Mouse (Mus musculus) kidney, embryonic 15.5 days (tissue): ENCODE measurements around the gene Nop9. TPM values are rescaled to one million over a fixed set of nuclear protein-coding genes. Genes with fewer than 3 reads are reported as not detected.

ENCODE experiments used
- ATAC-seq: fragments of 200-750 bp; cut with Nextera tagmentation; replicated peaks from 2 replicates; pipeline ENCODE4 v1.8.0; 2017; ENCODE audit warnings: moderate TSS enrichment; ENCODE audit not compliant: low FRiP score
- H3K27ac ChIP-seq: fragments of 300-500 bp; sonication (generic); 2 replicates; pipeline ENCODE4 v1.5.1; 2015; ENCODE audit warnings: mild to moderate bottlenecking, inconsistent platforms
- H3K27me3 ChIP-seq: fragments of 300-500 bp; sonication (generic); 2 replicates; pipeline ENCODE4 v1.6.1; 2015; ENCODE audit warnings: inconsistent platforms
- H3K36me3 ChIP-seq: fragments of 300-500 bp; sonication (generic); 2 replicates; pipeline ENCODE4 v1.6.1; 2015; ENCODE audit warnings: inconsistent platforms
- H3K4me1 ChIP-seq: fragments of 300-500 bp; sonication (generic); 2 replicates; pipeline ENCODE4 v1.6.1; 2015; ENCODE audit warnings: inconsistent platforms
- H3K4me2 ChIP-seq: fragments of 300-500 bp; sonication (generic); 2 replicates; pipeline ENCODE4 v1.6.1; 2015; ENCODE audit warnings: moderate library complexity, mild to moderate bottlenecking, inconsistent platforms
- H3K4me3 ChIP-seq: fragments of 300-500 bp; sonication (generic); replicated peaks from 2 replicates; pipeline ENCODE4 v1.5.1; 2015; ENCODE audit warnings: mild to moderate bottlenecking, inconsistent platforms
- H3K9ac ChIP-seq: fragments of 300-500 bp; sonication (generic); 2 replicates; pipeline ENCODE4 v1.6.1; 2015; ENCODE audit warnings: mild to moderate bottlenecking, inconsistent platforms
- H3K9me3 ChIP-seq: fragments of 300-500 bp; sonication (generic); replicated peaks from 2 replicates; pipeline ENCODE4 v1.6.1; 2016; ENCODE audit warnings: inconsistent platforms
- WGBS: fragments of 180-500 bp; shearing (Covaris S2); methylation state at CpG from one replicate; pipeline ENCODE4 v1.1.7; 2015; ENCODE audit warnings: mixed read lengths; 5-methylcytosine and 5-hydroxymethylcytosine counted together
- polyA plus RNA-seq: library from polyadenylated mRNA; unstranded; fragments of >200 nt; fragmentation: Nextera tagmentation; extraction: Ambion mirVana; gene quantifications from 2 replicates; pipeline ENCODE4 v1.2.1, GENCODE M21; 2015

Gene Nop9
- 38.6 and 43.4 TPM in 2 replicates for polyA plus RNA-seq

DNA sequence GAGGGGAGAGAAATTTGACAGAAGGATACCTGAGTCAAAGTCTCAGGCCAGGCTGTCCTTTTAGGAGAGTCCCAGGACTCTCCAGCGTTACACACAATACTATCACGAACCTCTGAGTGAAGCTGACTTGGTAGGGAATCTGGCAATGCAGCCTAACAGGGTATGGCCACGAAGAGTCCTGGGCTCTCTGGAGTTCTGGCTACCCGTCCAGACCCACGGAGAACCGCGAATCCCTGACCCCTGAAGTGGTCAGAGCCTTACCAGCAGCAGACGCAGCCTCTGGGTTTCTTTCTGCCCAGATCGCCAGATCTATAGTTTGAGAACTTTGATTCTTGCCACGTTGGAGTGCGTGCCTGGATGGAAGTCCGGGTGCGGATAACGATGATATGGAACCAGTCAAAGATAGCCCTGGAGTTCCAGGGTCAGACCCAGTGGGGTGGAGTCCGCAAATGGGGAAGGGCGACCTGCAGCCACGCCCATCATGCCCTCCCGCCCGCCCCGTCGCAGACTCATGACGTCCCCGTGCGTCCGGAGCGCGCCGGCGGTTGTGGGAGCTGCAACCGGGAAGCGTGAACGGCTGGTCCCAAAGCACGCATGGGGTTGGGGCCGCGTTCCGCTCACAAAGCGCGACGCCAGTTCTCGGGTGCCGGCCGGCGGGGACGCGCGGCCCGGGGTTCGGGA is at the start of gene Nop9, which contains the start of gene Dhrs1:
Gene Nop9, plus strand, starts transcription at position 514 of the 681 bp plus-strand sequence.
Gene Dhrs1, minus strand, starts transcription at position 511 of the 681 bp plus-strand sequence.
- H3K4me2 ChIP-seq = peak within 1 kb of the TSS; percentile 96
- peaks cover 57% of the 10 kb centered on the region for H3K36me3 ChIP-seq
- peak; percentile 88 for ATAC-seq
- 1% methylated on average over 48 of the region's 48 CpGs for WGBS
- no peaks in the 10 kb centered on the region for H3K27me3 ChIP-seq
- H3K4me3 ChIP-seq = peak within 1 kb of the TSS; percentile 75
- no peaks in the 10 kb centered on the region for H3K9me3 ChIP-seq
- peak within 1 kb of the TSS; percentile 84 for H3K9ac ChIP-seq
- H3K27ac ChIP-seq = peak within 1 kb of the TSS; percentile 48
- peaks cover 36% of the 10 kb centered on the region for H3K4me1 ChIP-seq

DNA sequence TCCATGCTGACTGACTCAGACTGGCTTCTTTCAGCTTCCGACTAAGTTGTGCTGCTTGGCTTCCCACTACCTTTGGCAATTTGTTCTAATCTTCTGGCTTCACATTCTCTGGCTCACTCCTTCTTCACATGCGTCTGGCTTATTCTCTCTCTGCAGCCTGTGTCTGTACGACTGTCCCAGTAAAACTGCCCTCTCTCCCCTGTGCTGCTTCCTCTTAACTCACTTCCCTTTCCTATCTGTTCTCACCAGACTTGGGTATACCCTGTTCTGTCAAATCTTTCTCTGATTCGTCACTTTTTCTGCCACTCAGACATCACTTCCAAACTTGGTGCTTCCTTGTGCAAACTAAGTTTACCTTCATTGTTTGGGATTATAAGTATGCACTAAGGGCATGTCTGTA is 48.3 kb upstream of the Nop9 start:
- Histone ChIP-seq H3K4me1 (peaks cover 14% of the 10 kb centered on the region; the same call in 1 of the 2 replicates), H3K36me3 (no peaks in the 10 kb centered on the region), H3K9ac (no peak overlapping the region), H3K4me3 (no peak overlapping the region), H3K27ac (no peak overlapping the region), H3K4me2 (no peak overlapping the region), H3K9me3 (no peaks in the 10 kb centered on the region), H3K27me3 (no peaks in the 10 kb centered on the region)
- 83% methylated on average over 4 of the region's 4 CpGs for WGBS
- ATAC-seq = no peak

- Histone ChIP-seq H3K27ac (no peak overlapping the region), H3K4me1 (peaks cover 14% of the 10 kb centered on the region; the same call in 1 of the 2 replicates), H3K4me3 (no peak overlapping the region), H3K4me2 (no peak overlapping the region), H3K27me3 (no peaks in the 10 kb centered on the region), H3K9ac (no peak overlapping the region), H3K36me3 (no peaks in the 10 kb centered on the region), H3K9me3 (no peaks in the 10 kb centered on the region)
- 37% methylated on average over 9 of the region's 9 CpGs for WGBS
- ATAC-seq = peak; percentile 67; the same call in 1 of the 2 replicates
Measured at GRCm38 (mm10) chr14:55701131-55701530, 44.4 kb upstream of the Nop9 start.

DNA sequence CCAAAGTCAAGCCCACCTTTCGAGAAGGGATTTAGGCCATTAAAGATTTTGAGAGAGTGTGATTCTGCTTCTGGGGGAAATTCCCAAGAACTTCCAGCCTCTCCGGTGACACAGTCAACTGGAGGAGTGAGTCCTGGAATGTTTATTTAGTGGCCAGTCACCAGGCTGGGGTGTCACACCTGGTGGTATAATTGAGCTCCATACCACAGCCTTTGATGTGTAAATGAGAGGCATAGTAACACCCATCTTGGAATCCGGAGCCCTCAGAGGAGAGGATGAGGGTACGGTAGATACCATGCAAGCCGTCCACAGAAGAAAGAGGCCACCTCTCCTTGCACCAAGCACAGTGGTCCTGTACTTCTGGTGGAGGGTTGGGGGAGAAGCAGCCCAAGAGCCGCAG is 42.7 kb upstream of the Nop9 start:
- Histone ChIP-seq H3K4me3 (no peak overlapping the region), H3K27me3 (no peaks in the 10 kb centered on the region), H3K4me2 (no peak overlapping the region), H3K36me3 (no peaks in the 10 kb centered on the region), H3K27ac (no peak overlapping the region), H3K9me3 (no peaks in the 10 kb centered on the region), H3K4me1 (peaks cover 14% of the 10 kb centered on the region; the same call in 1 of the 2 replicates), H3K9ac (no peak overlapping the region)
- 41% methylated on average over 6 of the region's 6 CpGs for WGBS
- no peak for ATAC-seq

GRCm38 (mm10) chr14:55706051-55706600 is 39.4 kb upstream of the Nop9 start:
- no peak for ATAC-seq
- Histone ChIP-seq H3K4me3 (no peak overlapping the region), H3K27me3 (no peaks in the 10 kb centered on the region), H3K27ac (no peak overlapping the region), H3K4me1 (peaks cover 2% of the 10 kb centered on the region; the same call in 1 of the 2 replicates), H3K9ac (no peak overlapping the region), H3K4me2 (no peak overlapping the region), H3K36me3 (no peaks in the 10 kb centered on the region), H3K9me3 (no peaks in the 10 kb centered on the region)
- WGBS = 87% methylated on average over 8 of the region's 8 CpGs

DNA sequence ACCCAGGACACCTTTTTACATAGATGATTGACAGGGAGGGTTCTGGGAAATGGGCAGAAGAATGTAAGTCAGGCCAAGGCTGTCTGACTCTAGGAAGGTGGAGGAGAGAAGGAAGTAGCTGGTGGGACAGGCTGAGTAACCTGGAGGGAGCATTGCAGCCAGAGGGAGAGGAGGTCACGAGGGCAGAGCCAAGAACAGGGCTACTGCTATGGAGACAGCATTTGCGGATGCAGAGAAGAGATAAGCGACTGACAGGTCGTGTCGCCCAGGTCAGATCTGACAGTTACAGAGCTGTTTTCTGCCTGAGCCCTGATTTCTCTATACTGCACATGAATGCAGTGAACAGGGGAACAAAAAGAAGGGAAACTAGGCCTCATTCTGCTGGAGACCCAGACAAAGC is 38.1 kb upstream of the Nop9 start:
- Histone ChIP-seq H3K9me3 (no peaks in the 10 kb centered on the region), H3K27ac (no peak overlapping the region), H3K4me1 (no peaks in the 10 kb centered on the region), H3K27me3 (peaks cover 6% of the 10 kb centered on the region), H3K36me3 (no peaks in the 10 kb centered on the region), H3K4me2 (no peak overlapping the region), H3K9ac (no peak overlapping the region), H3K4me3 (no peak overlapping the region)
- no peak for ATAC-seq
- WGBS = 85% methylated on average over 5 of the region's 5 CpGs

- Histone ChIP-seq H3K9ac (no peak overlapping the region), H3K9me3 (no peaks in the 10 kb centered on the region), H3K27ac (no peak overlapping the region), H3K4me2 (no peak overlapping the region), H3K27me3 (peaks cover 16% of the 10 kb centered on the region), H3K4me1 (peaks cover 12% of the 10 kb centered on the region), H3K4me3 (no peak overlapping the region), H3K36me3 (no peaks in the 10 kb centered on the region)
- 88% methylated on average over 4 of the region's 4 CpGs for WGBS
- ATAC-seq = no peak
Measured at GRCm38 (mm10) chr14:55709509-55709908, 36.0 kb upstream of the Nop9 start.

DNA sequence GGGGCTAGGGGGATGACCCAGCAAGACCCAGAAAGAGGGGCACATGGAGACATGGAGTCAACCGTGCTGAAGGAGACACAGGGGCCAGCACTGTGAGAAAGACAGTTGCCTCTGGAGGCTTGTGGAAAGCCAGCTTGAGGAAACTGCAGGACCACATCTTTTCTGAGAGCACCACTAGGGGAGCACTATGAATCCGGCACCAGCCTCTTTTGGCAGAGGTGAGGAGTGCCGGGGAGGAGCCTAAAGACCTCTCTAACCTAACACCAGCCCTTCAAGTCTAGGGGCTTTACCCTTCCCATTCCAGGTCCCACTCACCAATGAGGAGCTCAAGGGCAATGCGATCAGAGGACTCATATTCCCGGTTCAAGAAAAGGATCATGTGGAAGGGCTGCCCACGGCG is 33.7 kb upstream of the Nop9 start:
- Histone ChIP-seq H3K9ac (no peak overlapping the region), H3K4me3 (no peak overlapping the region), H3K4me1 (peaks cover 16% of the 10 kb centered on the region), H3K36me3 (peaks cover 7% of the 10 kb centered on the region), H3K9me3 (no peaks in the 10 kb centered on the region), H3K27ac (no peak overlapping the region), H3K4me2 (no peak overlapping the region), H3K27me3 (peaks cover 16% of the 10 kb centered on the region)
- no peak for ATAC-seq
- 78% methylated on average over 7 of the region's 7 CpGs for WGBS

DNA sequence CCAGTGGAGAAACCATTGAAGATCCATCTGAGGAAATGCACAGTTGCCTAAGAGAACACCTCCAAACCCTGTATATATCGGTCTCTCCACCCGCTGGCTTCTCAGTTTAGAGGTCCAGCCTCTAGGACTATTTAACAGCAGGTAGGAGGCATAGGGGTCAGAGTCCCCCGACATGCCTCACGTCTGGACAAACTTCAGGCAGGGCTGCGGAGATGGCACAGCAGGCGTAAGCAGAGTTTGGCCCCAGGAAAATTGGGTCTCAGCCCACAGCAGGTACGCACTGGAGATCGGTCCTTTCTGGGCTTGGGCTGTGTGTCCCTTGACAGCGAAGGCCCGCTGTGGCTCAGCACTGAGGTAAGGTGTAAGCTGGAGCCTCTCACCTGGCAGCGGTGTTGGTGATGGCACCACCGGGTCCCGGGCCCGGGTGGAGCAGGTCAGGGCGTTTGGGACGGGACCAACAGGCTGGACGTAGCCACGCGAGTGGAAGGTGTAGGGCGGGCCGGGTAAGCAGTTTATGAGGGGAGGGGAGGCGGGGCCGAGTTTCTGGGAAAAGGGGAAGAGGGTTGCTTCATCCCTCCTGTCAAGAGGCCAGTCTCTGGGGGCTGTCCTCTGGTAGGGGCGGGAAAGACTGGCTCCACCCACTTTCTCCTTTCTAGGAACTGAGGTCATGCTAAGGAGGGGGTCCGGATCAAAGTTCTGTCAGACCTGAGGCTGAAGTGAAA is 32.3 kb upstream of the Nop9 start:
- peak overlapping the region; percentile 31 for H3K4me3 ChIP-seq
- H3K4me2 ChIP-seq = peak overlapping the region; percentile 58
- H3K36me3 ChIP-seq = peaks cover 20% of the 10 kb centered on the region
- H3K9me3 ChIP-seq = no peaks in the 10 kb centered on the region
- H3K4me1 ChIP-seq = peaks cover 16% of the 10 kb centered on the region
- H3K27ac ChIP-seq = peak overlapping the region; percentile 51; the same call in 1 of the 2 replicates
- no peak overlapping the region for H3K9ac ChIP-seq
- ATAC-seq = peak; percentile 63
- WGBS = 14% methylated on average over 25 of the region's 25 CpGs
- peaks cover 16% of the 10 kb centered on the region for H3K27me3 ChIP-seq

- Histone ChIP-seq H3K4me3 (peak within 1 kb of the TSS; percentile 31), H3K4me2 (peak within 1 kb of the TSS; percentile 58), H3K27ac (peak within 1 kb of the TSS; percentile 51; the same call in 1 of the 2 replicates), H3K36me3 (peaks cover 26% of the 10 kb centered on the region), H3K9ac (no peak within 1 kb of the TSS), H3K27me3 (peaks cover 16% of the 10 kb centered on the region), H3K9me3 (no peaks in the 10 kb centered on the region), H3K4me1 (peaks cover 16% of the 10 kb centered on the region)
- ATAC-seq = no peak; the same call in 1 of the 2 replicates
- 28% methylated on average over 4 of the region's 4 CpGs for WGBS
Measured at GRCm38 (mm10) chr14:55713729-55714122, 31.8 kb upstream of the Nop9 start, which contains the start of gene Tgm1. Gene Tgm1, minus strand, starts transcription at chr14:55713926.

GRCm38 (mm10) chr14:55714893-55715292 is 30.6 kb upstream of the Nop9 start:
- H3K9me3 ChIP-seq = no peaks in the 10 kb centered on the region
- 41% methylated on average over 6 of the region's 6 CpGs for WGBS
- H3K27ac ChIP-seq = no peak overlapping the region
- H3K27me3 ChIP-seq = peaks cover 16% of the 10 kb centered on the region
- no peak overlapping the region for H3K4me3 ChIP-seq
- H3K9ac ChIP-seq = no peak overlapping the region
- no peak for ATAC-seq
- peaks cover 16% of the 10 kb centered on the region for H3K4me1 ChIP-seq
- H3K36me3 ChIP-seq = peaks cover 37% of the 10 kb centered on the region
- no peak overlapping the region for H3K4me2 ChIP-seq

DNA sequence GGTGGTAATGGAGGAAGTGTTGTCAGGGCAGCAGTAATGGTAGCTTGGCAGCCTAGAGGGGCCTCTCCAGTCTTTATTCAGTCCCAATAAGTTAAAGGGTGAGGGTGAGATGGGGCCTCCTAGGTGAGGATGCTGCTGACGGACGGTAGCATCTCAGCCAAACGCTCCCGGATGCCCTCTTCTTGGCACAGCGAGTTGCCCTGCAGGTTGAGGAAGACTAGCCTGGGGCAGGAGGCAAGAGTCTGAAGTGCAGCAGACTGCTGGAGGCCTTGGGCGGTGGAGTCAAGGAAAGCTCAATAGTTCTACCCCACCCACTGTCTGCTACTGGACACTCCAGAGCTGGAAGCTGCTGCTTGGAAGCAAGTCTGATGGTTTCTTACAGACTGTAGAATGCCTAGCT is 29.2 kb upstream of the Nop9 start:
- H3K27me3 ChIP-seq = peaks cover 16% of the 10 kb centered on the region
- no peak overlapping the region for H3K9ac ChIP-seq
- H3K36me3 ChIP-seq = peaks cover 40% of the 10 kb centered on the region
- no peak overlapping the region for H3K4me2 ChIP-seq
- peaks cover 26% of the 10 kb centered on the region for H3K4me1 ChIP-seq
- ATAC-seq = no peak
- WGBS = 94% methylated on average over 6 of the region's 6 CpGs
- H3K4me3 ChIP-seq = no peak overlapping the region
- no peaks in the 10 kb centered on the region for H3K9me3 ChIP-seq
- H3K27ac ChIP-seq = no peak overlapping the region
